Mouse (Mus musculus) forebrain, embryonic 12.5 days (tissue): Measurements from ENCODE around the gene Rbm44. TPM values are rescaled to one million over a fixed set of nuclear protein-coding genes. Genes with fewer than 3 reads are reported as not detected.

Source experiments
- ATAC-seq: fragments of 200-750 bp; cut with Nextera tagmentation; 2 replicates; pipeline ENCODE4 v1.8.0; 2017; ENCODE audit warnings: moderate TSS enrichment; ENCODE audit not compliant: low FRiP score
- H3K27ac ChIP-seq: fragments of 300-500 bp; sonication (generic); 2 replicates; pipeline ENCODE4 v1.5.1; 2016; ENCODE audit warnings: mild to moderate bottlenecking
- H3K27me3 ChIP-seq: fragments of 300-500 bp; sonication (generic); 2 replicates; pipeline ENCODE4 v1.6.1; 2016; ENCODE audit warnings: mild to moderate bottlenecking
- H3K36me3 ChIP-seq: fragments of 300-500 bp; sonication (generic); replicated peaks from 2 replicates; pipeline ENCODE4 v1.6.1; 2016; ENCODE audit warnings: mild to moderate bottlenecking
- H3K4me1 ChIP-seq: fragments of 300-500 bp; sonication (generic); 2 replicates; pipeline ENCODE4 v1.6.1; 2016
- H3K4me2 ChIP-seq: fragments of 300-500 bp; sonication (generic); 2 replicates; pipeline ENCODE4 v1.6.1; 2016; ENCODE audit warnings: mild to moderate bottlenecking, moderate library complexity
- H3K4me3 ChIP-seq: fragments of 300-500 bp; sonication (generic); replicated peaks from 2 replicates; pipeline ENCODE4 v1.5.1; 2016; ENCODE audit warnings: mild to moderate bottlenecking
- H3K9ac ChIP-seq: fragments of 300-500 bp; sonication (generic); 2 replicates; pipeline ENCODE4 v1.6.1; 2016; ENCODE audit warnings: mild to moderate bottlenecking
- H3K9me3 ChIP-seq: fragments of 300-500 bp; sonication (generic); 2 replicates; pipeline ENCODE4 v1.6.1; 2016
- WGBS: fragments of 180-500 bp; shearing (Covaris S2); methylation state at CpG from one replicate; pipeline ENCODE4 v1.1.7; 2016; 5-methylcytosine and 5-hydroxymethylcytosine counted together
- polyA plus RNA-seq: library from polyadenylated mRNA; unstranded; fragments of >200 nt; fragmentation: Nextera tagmentation; extraction: Ambion mirVana; gene quantifications from 2 replicates; pipeline ENCODE4 v1.2.1, GENCODE M21; 2016

The Rbm44 gene
- polyA plus RNA-seq, 1 experiment from 2014 or later = 0.31 TPM

- Histone ChIP-seq H3K4me1 (no peaks in the 10 kb centered on the region), H3K4me2 (no peak overlapping the region), H3K27me3 (no peaks in the 10 kb centered on the region), H3K9ac (no peak overlapping the region), H3K4me3 (no peak overlapping the region), H3K9me3 (no peaks in the 10 kb centered on the region), H3K36me3 (no peaks in the 10 kb centered on the region), H3K27ac (no peak overlapping the region)
- 74% methylated on average over 10 of the region's 10 CpGs for WGBS
- ATAC-seq = no peak
Observed at GRCm38 (mm10) chr1:91216504-91217267, 71.8 kb downstream of the Rbm44 start.

GRCm38 (mm10) chr1:91219641-91220321, 74.9 kb downstream of the Rbm44 start:
- 88% methylated on average over 7 of the region's 7 CpGs for WGBS
- Histone ChIP-seq H3K36me3 (no peaks in the 10 kb centered on the region), H3K4me2 (no peak overlapping the region), H3K9me3 (no peaks in the 10 kb centered on the region), H3K27ac (no peak overlapping the region), H3K4me1 (no peaks in the 10 kb centered on the region), H3K9ac (no peak overlapping the region), H3K4me3 (no peak overlapping the region), H3K27me3 (no peaks in the 10 kb centered on the region)
- ATAC-seq = no peak

GRCm38 (mm10) chr1:91220322-91220672, 75.4 kb downstream of the Rbm44 start:
- no peak for ATAC-seq
- H3K4me3 ChIP-seq = no peak overlapping the region
- H3K27ac ChIP-seq = no peak overlapping the region
- H3K9me3 ChIP-seq = no peaks in the 10 kb centered on the region
- H3K9ac ChIP-seq = no peak overlapping the region
- no peaks in the 10 kb centered on the region for H3K4me1 ChIP-seq
- 95% methylated on average over 3 of the region's 3 CpGs for WGBS
- no peak overlapping the region for H3K4me2 ChIP-seq
- no peaks in the 10 kb centered on the region for H3K36me3 ChIP-seq
- no peaks in the 10 kb centered on the region for H3K27me3 ChIP-seq

Other genes starting within 250 kb of the Rbm44 start
- 0.14 and 0.21 TPM in 2 replicates for gene Mlph, start 230.0 kb upstream of the Rbm44 start, polyA plus RNA-seq
- gene Prlh, start 192.0 kb upstream of the Rbm44 start, polyA plus RNA-seq = not detected in 2 replicates
- 0.21 TPM in 1 of 2 replicates, not detected in the other for gene Rab17, start 175.4 kb upstream of the Rbm44 start, polyA plus RNA-seq
- gene Lrrfip1, start 146.4 kb upstream of the Rbm44 start, polyA plus RNA-seq = 19.6 and 19.9 TPM in 2 replicates
- 0.10 and 0.26 TPM in 2 replicates for gene Ramp1, start 34.7 kb downstream of the Rbm44 start, polyA plus RNA-seq
- gene Ube2f, start 105.2 kb downstream of the Rbm44 start, polyA plus RNA-seq = 75.9 and 78.9 TPM in 2 replicates
- 11.1 and 12.0 TPM in 2 replicates for gene Scly, start 153.2 kb downstream of the Rbm44 start, polyA plus RNA-seq
- gene Espnl, start 177.0 kb downstream of the Rbm44 start, polyA plus RNA-seq = 0.04 and 0.10 TPM in 2 replicates
- 0.08 and 0.10 TPM in 2 replicates for gene Klhl30, start 205.9 kb downstream of the Rbm44 start, polyA plus RNA-seq
- 0.90 and 0.95 TPM in 2 replicates for gene Erfe, start 221.3 kb downstream of the Rbm44 start, polyA plus RNA-seq